Mouse (Mus musculus): Measurements from ENCODE around the gene Raver2.

GRCm38 (mm10) chr4:101185216-101185615 is 116.4 kb downstream of the Raver2 start:
- no peak for TF ChIP-seq MAX (IDR thresholded peaks at IDR 0.05; ENCODE audit: low read length)
- no peak for TF ChIP-seq PAX5 (IDR thresholded peaks at IDR 0.05; ENCODE audit: low read length)
- no peak for TF ChIP-seq EP300 (IDR thresholded peaks at IDR 0.05; ENCODE audit: low read length)
- no peak for TF ChIP-seq RAD21 (IDR thresholded peaks at IDR 0.05; ENCODE audit: low read depth, low read length)
- TF ChIP-seq POLR2A (IDR thresholded peaks at IDR 0.05; ENCODE audit: low read depth, low read length) = no peak
- no peak for TF ChIP-seq TBP (conservative IDR thresholded peaks at IDR 0.05; ENCODE audit: low read depth, low read length)
- TF ChIP-seq SMC3 (IDR thresholded peaks at IDR 0.05; ENCODE audit: low read depth, low read length) = no peak
- no peak for TF ChIP-seq CHD1 (IDR thresholded peaks at IDR 0.05; ENCODE audit: low read depth, low read length)
- TF ChIP-seq IRF4 (IDR thresholded peaks at IDR 0.05; ENCODE audit: low read depth, low read length) = no peak
- TF ChIP-seq CTCF (conservative IDR thresholded peaks at IDR 0.05 in 1 of 2, IDR thresholded peaks at IDR 0.05 in 1 of 2; ENCODE audit: low read depth in 2 of 2, low read length in 2 of 2) = no peak
- no peak for TF ChIP-seq SIN3A (IDR thresholded peaks at IDR 0.05; ENCODE audit: low read length)
- TF ChIP-seq HCFC1 (IDR thresholded peaks at IDR 0.05; ENCODE audit: low read depth, low read length) = no peak
- TF ChIP-seq ZC3H11A (IDR thresholded peaks at IDR 0.05; ENCODE audit: low read depth, low read length) = no peak
